Mouse (Mus musculus) heart, adult 2 months (tissue): ENCODE measurements around the gene Map3k9.

Experiments used
- CTCF ChIP-seq: fragments of 200-600 bp; IDR thresholded peaks from 2 replicates; pipeline ENCODE4 v1.8.1; 2022; ENCODE audit warnings: antibody characterized with exemption, mild to moderate bottlenecking, moderate library complexity
- EP300 ChIP-seq: fragments of 200-500 bp; IDR thresholded peaks from 2 replicates; pipeline ENCODE4 v1.6.1; 2011; ENCODE audit warnings: low read depth, low read length, control low read depth; ENCODE audit not compliant: insufficient read depth

- TF ChIP-seq CTCF: no peak
- no peak for TF ChIP-seq EP300
These were observed 6.8 kb downstream of the Map3k9 start for GRCm38 (mm10) chr12:81774186-81774585.
